ENCODE assay signal across 15 mouse cellular contexts in the genomic region with DNA sequence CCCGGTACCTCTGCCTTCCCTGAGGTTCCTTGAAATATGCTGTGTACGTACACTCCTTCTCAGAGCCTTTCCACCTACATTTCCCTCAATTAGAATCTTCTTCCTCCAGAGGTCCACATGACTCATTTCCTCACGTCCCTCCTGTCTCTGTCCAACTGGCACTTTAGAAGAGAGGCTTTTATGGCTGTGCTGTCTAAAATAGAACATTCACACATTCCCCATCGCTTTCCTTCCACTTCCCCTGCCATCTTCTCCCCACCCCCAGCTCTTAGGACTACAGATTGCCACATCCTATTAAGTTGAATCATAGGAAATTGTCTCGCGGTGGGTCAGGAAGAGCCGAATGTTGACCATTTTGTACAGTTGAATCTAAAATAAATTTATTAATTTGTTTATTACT.
DNase-seq lines count a peak whose midpoint lies in the region; ATAC-seq lines count a peak whose summit lies in the region.
"Had no signal": no experiment of that assay in that cellular context is flagged by ENCODE, and none has a peak within 500 bp of the region (broad histone marks: within the 10 kb centered on the region; RNA-seq: fewer than 3 reads in every experiment).

No protein-coding gene starts in this region.

- no peak overlapping the region for H3K4me3 ChIP-seq in heart, embryonic 14.5 days (ENCODE audit: control insufficient read depth in 1 of 2, insufficient read depth in 1 of 2, low read depth in 1 of 2, low read length in 2 of 2)
- no peak overlapping the region for H3K4me3 ChIP-seq in midbrain, embryonic 11.5 days (ENCODE audit: low read depth, low read length)
- no peak overlapping the region for H3K4me3 ChIP-seq in midbrain, embryonic 16.5 days (ENCODE audit: low read depth, low read length)
- H3K4me3 ChIP-seq: embryonic facial prominence, embryonic 15.5 days; neural tube, embryonic 15.5 days had no signal

- H3K27ac ChIP-seq in heart, embryonic 14.5 days (replicated peaks in 1 of 2; ENCODE audit: control insufficient read depth in 1 of 2, insufficient read depth in 1 of 2, low read depth in 2 of 2, low read length in 2 of 2) = 0 out of 4 replicates have a peak overlapping the region, but pooled peaks of 1 of the 2 experiments have one; percentile 28
- H3K27ac ChIP-seq in midbrain, embryonic 11.5 days (ENCODE audit: low read depth, low read length) = no peak overlapping the region
- H3K27ac ChIP-seq in midbrain, embryonic 16.5 days (ENCODE audit: low read length) = no peak overlapping the region
- H3K27ac ChIP-seq: embryonic facial prominence, embryonic 15.5 days; neural tube, embryonic 15.5 days had no signal

- no peaks in the 10 kb centered on the region for H3K9me3 ChIP-seq in heart, embryonic 14.5 days (ENCODE audit: control insufficient read depth, low read length)
- no peaks in the 10 kb centered on the region for H3K9me3 ChIP-seq in midbrain, embryonic 11.5 days (ENCODE audit: control insufficient read depth, low read length)
- H3K9me3 ChIP-seq in midbrain, embryonic 16.5 days (replicated peaks; ENCODE audit: control insufficient read depth, low read length, poor library complexity, severe bottlenecking) = no peaks in the 10 kb centered on the region
- H3K9me3 ChIP-seq: embryonic facial prominence, embryonic 15.5 days; neural tube, embryonic 15.5 days had no signal

- ATAC-seq in heart, embryonic 14.5 days (ENCODE audit: insufficient number of reproducible peaks, insufficient read depth, low FRiP score, low read depth) = no peak
- ATAC-seq in midbrain, embryonic 11.5 days (ENCODE audit: low FRiP score) = no peak
- ATAC-seq in midbrain, embryonic 16.5 days = no peak
- peak; percentile 76 for ATAC-seq in megakaryocyte progenitor cell, adult 5-6 weeks (replicated peaks; ENCODE audit: poor library complexity)
- ATAC-seq: forebrain, postnatal 0 days; inflammation-experienced regulatory T-cells, adult 6 months had no signal

- no peaks in the 10 kb centered on the region for H3K36me3 ChIP-seq in heart, embryonic 14.5 days (ENCODE audit: control insufficient read depth, insufficient read depth, low read length)
- no peaks in the 10 kb centered on the region for H3K36me3 ChIP-seq in midbrain, embryonic 11.5 days (ENCODE audit: control insufficient read depth, insufficient read depth, low read length)
- H3K36me3 ChIP-seq in midbrain, embryonic 16.5 days (ENCODE audit: control insufficient read depth, insufficient read depth, low read length) = no peaks in the 10 kb centered on the region
- H3K36me3 ChIP-seq: embryonic facial prominence, embryonic 15.5 days; neural tube, embryonic 15.5 days had no signal

- WGBS in heart, embryonic 14.5 days = 30% methylated on average over 7 of the region's 7 CpGs
- WGBS in midbrain, embryonic 11.5 days = 88% methylated on average over 7 of the region's 7 CpGs
- WGBS in midbrain, embryonic 16.5 days = 84% methylated on average over 7 of the region's 7 CpGs

- no peak overlapping the region for H3K9ac ChIP-seq in heart, embryonic 14.5 days (ENCODE audit: low read length)
- H3K9ac ChIP-seq in midbrain, embryonic 11.5 days (ENCODE audit: low read length) = no peak overlapping the region
- H3K9ac ChIP-seq in midbrain, embryonic 16.5 days (ENCODE audit: low read depth, low read length) = no peak overlapping the region
- H3K9ac ChIP-seq: embryonic facial prominence, embryonic 15.5 days; forebrain, postnatal 0 days; neural tube, embryonic 15.5 days had no signal

- DNase-seq in heart, adult 8-10 months (ENCODE audit: low spot score) = no peak
- peak; percentile 45 for DNase-seq in midbrain, embryonic 11.5 days (ENCODE audit: low spot score, missing footprints)
- peak; percentile 71 for DNase-seq in brain, adult 2 months (ENCODE audit: low read depth, low spot score)
- no peak for DNase-seq in layer of hippocampus, adult 8-10 months (ENCODE audit: low spot score in 2 of 2)
- no peak for DNase-seq in adrenal gland, postnatal 25 days
- DNase-seq: forebrain, postnatal 0 days; heart, adult 18-20 months; left cerebral cortex, postnatal 4 days had no signal

- H3K4me2 ChIP-seq in heart, embryonic 14.5 days (ENCODE audit: low read length) = peak overlapping the region; percentile 42
- H3K4me2 ChIP-seq in midbrain, embryonic 11.5 days = no peak overlapping the region
- H3K4me2 ChIP-seq in midbrain, embryonic 16.5 days (ENCODE audit: low read length) = no peak overlapping the region
- H3K4me2 ChIP-seq: embryonic facial prominence, embryonic 15.5 days; neural tube, embryonic 15.5 days had no signal

- no peaks in the 10 kb centered on the region for H3K27me3 ChIP-seq in heart, embryonic 14.5 days (ENCODE audit: control insufficient read depth, insufficient read depth, low read length)
- H3K27me3 ChIP-seq in midbrain, embryonic 11.5 days (ENCODE audit: control insufficient read depth, insufficient read depth, low read length) = no peaks in the 10 kb centered on the region
- H3K27me3 ChIP-seq in midbrain, embryonic 16.5 days (ENCODE audit: control insufficient read depth, insufficient read depth, low read depth, low read length) = no peaks in the 10 kb centered on the region
- H3K27me3 ChIP-seq: CH12.LX; embryonic facial prominence, embryonic 15.5 days; neural tube, embryonic 15.5 days had no signal

- H3K4me1 ChIP-seq in heart, embryonic 14.5 days (ENCODE audit: control insufficient read depth in 2 of 2, insufficient read depth in 2 of 2, low read length in 2 of 2) = peaks cover 4 to 6% of the 10 kb centered on the region in 2 experiments; a peak in 2 of 4 replicates
- H3K4me1 ChIP-seq in midbrain, embryonic 11.5 days (ENCODE audit: control insufficient read depth, insufficient read depth, low read length) = no peaks in the 10 kb centered on the region
- no peaks in the 10 kb centered on the region for H3K4me1 ChIP-seq in midbrain, embryonic 16.5 days (ENCODE audit: control insufficient read depth, insufficient read depth, low read length)
- H3K4me1 ChIP-seq: embryonic facial prominence, embryonic 15.5 days; neural tube, embryonic 15.5 days had no signal

Comparison
In these comparisons a context has a peak if more than half of its experiments do, and no peak if none do; other contexts are left out.
1. DNase-seq: peak in midbrain, embryonic 11.5 days (single experiment) and brain, adult 2 months (single experiment); none in heart, adult 8-10 months (single experiment), layer of hippocampus, adult 8-10 months (0 of 2) and adrenal gland, postnatal 25 days (single experiment).